Mouse (Mus musculus) embryonic fibroblast, embryonic 13.5 days (primary cell): Measurements from ENCODE around the gene Il1rapl2. TPM values are rescaled to one million over a fixed set of nuclear protein-coding genes. Genes with fewer than 3 reads are reported as not detected.

Experiments used
- H3K27ac ChIP-seq: 2 replicates; pipeline ENCODE4 v1.5.1; 2012; ENCODE audit warnings: low read length, control low read depth, inconsistent platforms; ENCODE audit not compliant: insufficient read depth
- H3K4me1 ChIP-seq: 2 replicates; pipeline ENCODE4 v1.6.1; 2011; ENCODE audit warnings: low read length; ENCODE audit not compliant: control insufficient read depth, insufficient read depth
- H3K4me3 ChIP-seq: 2 replicates; pipeline ENCODE4 v1.5.1; 2011; ENCODE audit warnings: mild to moderate bottlenecking, control low read depth, low read length; ENCODE audit not compliant: insufficient read depth
- CTCF ChIP-seq: IDR thresholded peaks from 2 replicates; pipeline ENCODE4 v1.5.1; 2011; ENCODE audit warnings: mild to moderate bottlenecking, control low read depth, low read length, moderate library complexity, borderline replicate concordance; ENCODE audit not compliant: insufficient read depth
- POLR2A ChIP-seq: IDR thresholded peaks from 2 replicates; pipeline ENCODE4 v1.6.1; 2011; ENCODE audit warnings: low read depth, mild to moderate bottlenecking, control low read depth, low read length, moderate library complexity
- polyA plus RNA-seq: library from polyadenylated mRNA; stranded (reverse); fragments of >200 nt; gene quantifications from 2 replicates; pipeline ENCODE4 v1.2.4, GENCODE M21; 2011; ENCODE audit warnings: low read depth; ENCODE audit not compliant: missing spikeins, insufficient read length

The Il1rapl2 gene
- not detected in 2 replicates for polyA plus RNA-seq

- no peaks in the 10 kb centered on the region for H3K4me1 ChIP-seq
- no peak for TF ChIP-seq POLR2A
- peak; percentile 60; the same call in 1 of the 2 replicates for TF ChIP-seq CTCF
- H3K27ac ChIP-seq, result no peak within 1 kb of the TSS
- H3K4me3 ChIP-seq, result peak within 1 kb of the TSS; percentile 31
Observed at GRCm38 (mm10) chrX:137570321-137571195, at the start of gene Il1rapl2. Gene Il1rapl2 (plus strand): TSS chrX:137570608.

DNA sequence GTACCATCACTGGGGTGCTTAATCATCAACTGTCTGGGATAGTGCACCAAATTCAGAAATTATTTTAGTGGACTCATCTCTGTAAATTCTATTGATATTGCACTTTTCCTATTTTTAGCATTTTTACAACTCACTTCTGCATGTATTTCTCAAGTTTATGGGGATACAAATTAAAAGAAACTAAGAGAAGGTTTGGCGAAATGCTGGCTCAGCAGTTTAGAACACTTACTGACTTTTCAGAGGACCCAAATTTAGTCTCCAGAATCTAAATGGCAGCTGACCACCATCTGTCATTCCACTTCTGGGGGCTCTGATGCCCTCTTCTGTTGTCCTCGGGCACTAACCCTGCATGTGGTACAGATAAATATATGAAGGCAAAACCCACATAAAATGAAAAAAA lies 22.1 kb upstream of the Il1rapl2 start:
- no peak for TF ChIP-seq POLR2A
- no peak for TF ChIP-seq CTCF
- Histone ChIP-seq H3K4me1 (no peaks in the 10 kb centered on the region), H3K4me3 (no peak overlapping the region), H3K27ac (no peak overlapping the region)

DNA sequence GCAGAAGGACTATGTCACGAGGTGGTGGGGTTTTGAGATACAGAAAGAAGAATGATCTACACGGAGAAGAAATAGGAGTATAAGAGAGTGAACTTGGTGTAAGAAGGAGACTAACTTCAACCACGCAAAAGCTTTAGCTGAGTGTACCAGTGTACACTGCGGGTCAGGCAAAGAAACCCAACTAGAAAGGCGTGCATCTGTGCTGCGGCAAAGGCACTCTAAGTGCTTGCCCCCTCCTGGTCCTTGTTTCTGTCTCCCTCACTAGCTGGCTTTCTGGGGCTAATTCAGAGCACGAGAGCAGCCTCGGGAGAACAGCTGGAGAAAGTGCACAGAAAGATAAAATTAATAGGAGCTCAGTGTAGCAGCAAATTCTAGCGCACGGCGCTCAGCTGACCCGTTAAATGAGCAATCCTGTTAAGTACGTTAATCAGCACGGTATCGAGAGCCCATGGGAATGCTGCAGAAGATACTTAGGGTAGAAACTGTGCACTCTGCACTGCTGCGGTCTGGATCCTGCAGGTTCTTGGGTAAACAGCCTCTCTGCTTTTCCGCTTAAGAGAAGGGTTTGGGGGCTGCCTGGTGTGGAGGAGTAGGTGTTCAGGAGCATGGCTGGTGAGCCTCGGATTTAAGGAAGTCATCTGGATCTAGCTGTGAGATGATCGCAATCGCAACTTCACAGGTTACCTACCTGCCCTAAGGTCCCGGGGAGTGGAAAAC lies 778 bp upstream of the Il1rapl2 start:
- H3K27ac ChIP-seq, result no peak overlapping the region
- TF ChIP-seq POLR2A (no peak), CTCF (no peak)
- H3K4me3 ChIP-seq, result no peak overlapping the region
- no peaks in the 10 kb centered on the region for H3K4me1 ChIP-seq

DNA sequence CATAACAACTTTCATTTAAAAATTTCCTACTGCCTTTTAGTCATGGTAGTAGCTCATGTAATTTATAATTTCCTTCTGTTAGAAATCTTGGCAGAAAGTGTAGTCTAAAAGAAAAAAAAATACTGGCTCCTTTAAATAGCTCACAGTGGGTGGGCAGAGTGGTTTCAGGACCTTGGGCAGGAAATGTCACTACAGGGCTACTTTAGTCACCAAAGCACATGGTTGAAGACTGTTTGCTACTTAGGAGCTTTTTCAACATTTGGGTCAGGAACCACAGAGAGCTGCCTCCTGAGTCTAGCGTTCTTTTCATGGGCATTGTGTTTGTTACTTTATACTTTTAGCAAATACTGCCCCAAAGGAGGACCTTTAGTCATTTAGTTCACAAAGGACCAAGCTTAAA lies 12.2 kb downstream of the Il1rapl2 start:
- no peak overlapping the region for H3K4me3 ChIP-seq
- H3K27ac ChIP-seq, result no peak overlapping the region
- TF ChIP-seq POLR2A (no peak), CTCF (no peak)
- H3K4me1 ChIP-seq, result no peaks in the 10 kb centered on the region

GRCm38 (mm10) chrX:137620697-137621096 lies 50.3 kb downstream of the Il1rapl2 start:
- Histone ChIP-seq H3K27ac (no peak overlapping the region), H3K4me3 (no peak overlapping the region), H3K4me1 (no peaks in the 10 kb centered on the region)
- TF ChIP-seq POLR2A (no peak), CTCF (no peak)

DNA sequence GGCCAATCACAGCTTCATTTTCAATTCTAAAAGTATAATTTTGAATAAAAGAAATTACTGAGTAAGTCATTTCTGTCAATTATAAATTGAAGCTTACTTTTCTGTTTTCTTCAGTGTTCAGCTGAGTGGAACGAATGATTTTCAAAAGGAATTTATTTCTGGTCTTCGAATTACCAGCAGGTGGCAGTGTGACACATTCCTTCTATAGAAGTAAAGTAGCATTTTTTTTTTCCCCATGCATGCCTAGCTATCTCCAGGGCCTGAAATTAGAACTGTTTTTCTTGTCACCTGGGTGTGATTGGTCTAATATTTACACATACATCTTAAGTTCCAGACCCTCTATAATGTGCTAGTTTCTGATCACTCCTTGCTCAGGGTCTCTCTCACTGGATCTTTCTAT lies 96.6 kb downstream of the Il1rapl2 start:
- H3K4me1 ChIP-seq, result no peaks in the 10 kb centered on the region
- H3K27ac ChIP-seq, result no peak overlapping the region
- TF ChIP-seq CTCF, result no peak
- TF ChIP-seq POLR2A, result no peak
- H3K4me3 ChIP-seq, result no peak overlapping the region

DNA sequence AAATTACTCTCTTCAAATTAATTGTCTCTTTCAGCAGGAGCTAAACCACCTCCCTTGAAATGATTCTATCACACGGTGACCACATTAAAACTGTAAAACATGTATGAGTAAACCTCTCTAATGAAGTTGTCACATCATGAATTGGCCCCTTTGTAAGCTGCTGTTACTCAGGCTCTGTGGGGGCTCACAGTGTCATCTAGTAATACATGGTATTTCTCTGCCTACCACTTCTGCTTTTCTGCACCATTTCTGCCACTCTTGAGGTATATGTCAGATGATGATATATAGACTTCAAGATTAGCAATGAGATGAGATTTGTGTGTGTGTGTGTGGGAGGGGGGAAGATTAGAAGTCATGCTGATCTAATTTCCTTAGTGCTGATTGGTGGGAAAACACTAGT lies 117.6 kb downstream of the Il1rapl2 start:
- no peak for TF ChIP-seq POLR2A
- TF ChIP-seq CTCF, result no peak
- no peak overlapping the region for H3K27ac ChIP-seq
- no peak overlapping the region for H3K4me3 ChIP-seq
- no peaks in the 10 kb centered on the region for H3K4me1 ChIP-seq

DNA sequence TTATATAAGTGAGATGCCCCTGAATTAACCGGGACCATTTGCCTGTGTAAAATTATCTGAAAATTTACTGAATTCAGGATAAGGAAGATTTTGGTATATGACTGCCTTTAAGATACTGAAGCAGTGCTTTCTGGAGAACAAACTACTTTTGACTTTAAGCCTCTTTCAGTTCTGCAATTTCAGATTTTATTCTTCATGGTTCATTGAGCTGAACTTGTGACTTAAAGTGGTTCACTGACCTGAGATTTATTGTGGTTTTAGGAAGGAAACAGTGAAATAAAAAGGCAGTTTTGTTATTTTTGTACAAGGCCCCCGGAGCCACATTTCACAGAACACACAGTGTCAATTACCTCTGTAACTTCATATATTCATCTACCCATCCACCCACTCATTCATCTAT lies 129.6 kb downstream of the Il1rapl2 start:
- no peak overlapping the region for H3K4me3 ChIP-seq
- no peaks in the 10 kb centered on the region for H3K4me1 ChIP-seq
- TF ChIP-seq CTCF (no peak), POLR2A (no peak)
- no peak overlapping the region for H3K27ac ChIP-seq

DNA sequence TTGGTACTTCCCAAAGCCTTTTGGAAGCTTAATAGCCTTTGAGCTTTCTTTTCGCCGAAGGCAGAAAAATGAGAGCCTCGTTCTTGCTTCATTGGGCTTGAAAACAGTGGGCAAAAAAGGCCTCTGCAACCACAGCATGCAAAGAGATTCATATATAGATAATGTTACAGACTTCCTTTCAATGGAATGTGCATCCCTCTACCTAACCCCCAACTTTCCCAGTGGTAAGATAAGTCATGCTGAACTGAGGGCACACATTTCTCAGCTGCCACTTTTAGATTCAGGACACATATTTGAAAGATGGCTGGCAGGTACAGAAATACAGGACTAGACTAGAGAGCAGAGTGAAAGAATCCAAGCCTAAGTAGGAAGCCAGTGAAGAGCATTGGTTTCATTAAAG lies 185.1 kb downstream of the Il1rapl2 start:
- no peak overlapping the region for H3K4me3 ChIP-seq
- TF ChIP-seq POLR2A (no peak), CTCF (no peak)
- no peaks in the 10 kb centered on the region for H3K4me1 ChIP-seq
- H3K27ac ChIP-seq, result no peak overlapping the region
